Mouse (Mus musculus) CH12.LX (cell line): ENCODE measurements around the gene Cars.

ENCODE experiments used
- CHD2 ChIP-seq: IDR thresholded peaks from 2 replicates; pipeline ENCODE4 v1.6.1; 2011; ENCODE audit warnings: low read length, improper control_type of control experiment
- CTCF ChIP-seq, 2 experiments: IDR thresholded peaks in 1 of 2; conservative IDR thresholded peaks in 1 of 2; 2 replicates each; pipeline ENCODE4 v1.5.1; 2011 to 2012; ENCODE audit warnings: low read depth in 2 of 2, low read length in 2 of 2, improper control_type of control experiment in 1 of 2, inconsistent platforms in 1 of 2, mild to moderate bottlenecking in 1 of 2, moderate library complexity in 1 of 2
- EP300 ChIP-seq: IDR thresholded peaks from 2 replicates; pipeline ENCODE4 v1.6.1; 2011; ENCODE audit warnings: low read length, improper control_type of control experiment
- ETS1 ChIP-seq: conservative IDR thresholded peaks from 2 replicates; pipeline ENCODE4 v1.6.1; 2012; ENCODE audit warnings: low read depth, mild to moderate bottlenecking, inconsistent platforms, low read length, improper control_type of control experiment, moderate library complexity
- HCFC1 ChIP-seq: IDR thresholded peaks from 2 replicates; pipeline ENCODE4 v1.6.1; 2012; ENCODE audit warnings: low read depth, mild to moderate bottlenecking, inconsistent platforms, low read length, improper control_type of control experiment
- IRF4 ChIP-seq: IDR thresholded peaks from 2 replicates; pipeline ENCODE4 v1.6.1; 2014; ENCODE audit warnings: low read depth, mild to moderate bottlenecking, inconsistent platforms, low read length, improper control_type of control experiment
- KAT2A ChIP-seq: IDR thresholded peaks from 2 replicates; pipeline ENCODE4 v1.6.1; 2012; ENCODE audit warnings: low read length, improper control_type of control experiment, inconsistent platforms; ENCODE audit not compliant: insufficient replicate concordance
- MAFK ChIP-seq: IDR thresholded peaks from 2 replicates; pipeline ENCODE4 v1.6.1; 2011; ENCODE audit warnings: low read length, improper control_type of control experiment; ENCODE audit not compliant: insufficient replicate concordance
- MAZ ChIP-seq: IDR thresholded peaks from 2 replicates; pipeline ENCODE4 v1.6.1; 2012; ENCODE audit warnings: low read depth, mild to moderate bottlenecking, inconsistent platforms, low read length, improper control_type of control experiment, moderate library complexity
- MYC ChIP-seq: IDR thresholded peaks from 2 replicates; pipeline ENCODE4 v1.6.1; 2011; ENCODE audit warnings: low read depth, mild to moderate bottlenecking, improper control_type of control experiment, low read length
- NRF1 ChIP-seq: IDR thresholded peaks from 2 replicates; pipeline ENCODE4 v1.6.1; 2014; ENCODE audit warnings: low read depth, mild to moderate bottlenecking, inconsistent platforms, low read length, improper control_type of control experiment, moderate library complexity
- POLR2A ChIP-seq: IDR thresholded peaks from 2 replicates; pipeline ENCODE4 v1.6.1; 2011; ENCODE audit warnings: low read depth, mild to moderate bottlenecking, improper control_type of control experiment, low read length
- SMC3 ChIP-seq: IDR thresholded peaks from 2 replicates; pipeline ENCODE4 v1.6.1; 2011; ENCODE audit warnings: low read depth, low read length, improper control_type of control experiment
- ZKSCAN1 ChIP-seq: IDR thresholded peaks from 2 replicates; pipeline ENCODE4 v1.6.1; 2012; ENCODE audit warnings: low read depth, inconsistent platforms, low read length, improper control_type of control experiment, borderline replicate concordance

DNA sequence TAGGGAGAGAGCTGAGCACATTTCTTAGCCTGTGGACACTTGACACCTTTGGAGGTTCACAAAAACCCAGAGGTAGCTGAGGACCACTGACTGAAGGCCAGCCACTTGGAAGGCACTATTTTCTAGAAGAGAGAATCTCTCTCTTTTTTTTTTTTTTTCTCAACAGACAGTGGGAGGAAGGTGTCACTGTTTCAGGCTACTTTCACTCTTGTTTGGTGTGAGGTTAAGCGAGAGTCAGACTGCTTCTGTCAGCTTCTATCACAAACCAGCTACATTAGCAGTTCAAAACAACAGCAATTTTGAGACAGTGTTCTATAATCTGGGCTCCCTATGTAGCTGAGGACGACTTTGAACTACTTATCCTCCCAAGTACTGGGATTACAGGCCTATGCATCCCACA lies 26.3 kb upstream of the Cars start:
- TF ChIP-seq HCFC1 (no peak), CTCF (conservative IDR thresholded peaks at IDR 0.05 in 1 of 2, IDR thresholded peaks at IDR 0.05 in 1 of 2; ENCODE audit: low read depth in 2 of 2, low read length in 2 of 2) (no peak), KAT2A (no peak), ETS1 (no peak), MYC (no peak), EP300 (no peak), MAZ (no peak), CHD2 (no peak), SMC3 (no peak), MAFK (no peak), NRF1 (no peak), POLR2A (no peak), IRF4 (no peak), ZKSCAN1 (no peak)
